Mouse (Mus musculus) kidney, postnatal 0 days (tissue): Measurements from ENCODE around the gene Golph3. TPM values are rescaled to one million over a fixed set of nuclear protein-coding genes. Genes with fewer than 3 reads are reported as not detected.

Source experiments
- ATAC-seq: fragments of 200-750 bp; cut with Nextera tagmentation; replicated peaks from 2 replicates; pipeline ENCODE4 v1.8.0; 2017; ENCODE audit warnings: low read depth, moderate number of reproducible peaks, moderate TSS enrichment, moderate library complexity; ENCODE audit not compliant: low FRiP score
- DNase-seq: peaks from one replicate; pipeline ENCODE4 v3.0.0-alpha.2; 2016; ENCODE audit warnings: low spot score
- H3K27ac ChIP-seq: fragments of 300-500 bp; sonication (generic); 2 replicates; pipeline ENCODE4 v1.5.1; 2014; ENCODE audit warnings: mild to moderate bottlenecking
- H3K27me3 ChIP-seq: fragments of 300-500 bp; sonication (generic); 2 replicates; pipeline ENCODE4 v1.6.1; 2014; ENCODE audit warnings: low read length, mixed read lengths; ENCODE audit not compliant: insufficient read depth
- H3K36me3 ChIP-seq: fragments of 300-500 bp; sonication (generic); 2 replicates; pipeline ENCODE4 v1.6.1; 2014; ENCODE audit warnings: low read length, mixed read lengths; ENCODE audit not compliant: insufficient read depth
- H3K4me1 ChIP-seq: fragments of 300-500 bp; sonication (generic); replicated peaks from 2 replicates; pipeline ENCODE4 v1.6.1; 2014; ENCODE audit warnings: antibody characterized with exemption, low read length, mixed read lengths; ENCODE audit not compliant: insufficient read depth
- H3K4me2 ChIP-seq: fragments of 300-500 bp; sonication (generic); 2 replicates; pipeline ENCODE4 v1.6.1; 2014; ENCODE audit warnings: mild to moderate bottlenecking, low read length, moderate library complexity, mixed read lengths
- H3K4me3 ChIP-seq: fragments of 300-500 bp; sonication (generic); replicated peaks from 2 replicates; pipeline ENCODE4 v1.5.1; 2014; ENCODE audit warnings: low read depth, low read length
- H3K9ac ChIP-seq: fragments of 300-500 bp; sonication (generic); 2 replicates; pipeline ENCODE4 v1.6.1; 2014; ENCODE audit warnings: low read depth, low read length
- H3K9me3 ChIP-seq: fragments of 300-500 bp; sonication (generic); replicated peaks from 2 replicates; pipeline ENCODE4 v1.6.1; 2016; ENCODE audit warnings: low read length, inconsistent platforms, mixed read lengths
- CTCF ChIP-seq: IDR thresholded peaks from 2 replicates; pipeline ENCODE4 v1.5.1; 2016; ENCODE audit warnings: antibody characterized with exemption, low read depth, mild to moderate bottlenecking, moderate library complexity
- WGBS: fragments of 180-500 bp; shearing (Covaris S2); extraction: QIAGEN DNeasy Blood & Tissue Kit; methylation state at CpG from one replicate; pipeline ENCODE4 v1.1.7; 2014; 5-methylcytosine and 5-hydroxymethylcytosine counted together
- polyA plus RNA-seq: library from polyadenylated mRNA; unstranded; fragments of >200 nt; fragmentation: Nextera tagmentation; extraction: Ambion mirVana; gene quantifications from 2 replicates; pipeline ENCODE4 v1.2.1, GENCODE M21; 2015

Golph3 gene
- polyA plus RNA-seq, 1 experiment from 2014 or later, result 95.6 TPM

- 0 out of 2 replicates have a peak overlapping the region, but pooled peaks have one; percentile 98 for H3K27ac ChIP-seq
- no peaks in the 10 kb centered on the region for H3K36me3 ChIP-seq
- H3K9me3 ChIP-seq, result no peaks in the 10 kb centered on the region
- ATAC-seq, result no peak
- 5% methylated on average over 9 of the region's 9 CpGs for WGBS
- peak overlapping the region; percentile 99 for H3K9ac ChIP-seq
- H3K27me3 ChIP-seq, result no peaks in the 10 kb centered on the region
- peak overlapping the region; percentile 100 for H3K4me3 ChIP-seq
- H3K4me1 ChIP-seq, result peaks cover 7% of the 10 kb centered on the region
- peak overlapping the region; percentile 81 for H3K4me2 ChIP-seq
- TF ChIP-seq CTCF, result no peak
- DNase-seq, result peak; percentile 44
Measured at GRCm38 (mm10) chr15:12322676-12323402, 1.6 kb downstream of the Golph3 start.

GRCm38 (mm10) chr15:12324326-12324725, 3.1 kb downstream of the Golph3 start:
- 80% methylated on average over 1 of the region's 1 CpGs for WGBS
- H3K9ac ChIP-seq, result no peak overlapping the region
- no peaks in the 10 kb centered on the region for H3K9me3 ChIP-seq
- no peak for TF ChIP-seq CTCF
- no peak overlapping the region for H3K4me2 ChIP-seq
- no peaks in the 10 kb centered on the region for H3K36me3 ChIP-seq
- H3K4me3 ChIP-seq, result no peak overlapping the region
- H3K27ac ChIP-seq, result no peak overlapping the region; the same call in 1 of the 2 replicates
- DNase-seq, result no peak
- H3K27me3 ChIP-seq, result no peaks in the 10 kb centered on the region
- no peak for ATAC-seq
- peaks cover 7% of the 10 kb centered on the region for H3K4me1 ChIP-seq

- WGBS, result 83% methylated on average over 3 of the region's 3 CpGs
Measured at GRCm38 (mm10) chr15:12330389-12330788, 9.1 kb downstream of the Golph3 start.

GRCm38 (mm10) chr15:12330892-12331291, 9.6 kb downstream of the Golph3 start:
- H3K9ac ChIP-seq, result no peak overlapping the region
- no peak for DNase-seq
- no peak overlapping the region for H3K4me3 ChIP-seq
- 0 out of 2 replicates have a peak, but pooled peaks cover 4% of the 10 kb centered on the region for H3K4me1 ChIP-seq
- no peak for TF ChIP-seq CTCF
- no peaks in the 10 kb centered on the region for H3K27me3 ChIP-seq
- no peak for ATAC-seq
- H3K9me3 ChIP-seq, result no peaks in the 10 kb centered on the region
- no peak overlapping the region for H3K4me2 ChIP-seq
- no peaks in the 10 kb centered on the region for H3K36me3 ChIP-seq
- no peak overlapping the region for H3K27ac ChIP-seq

More at GRCm38 (mm10) chr15:12330389-12330788, 9.1 kb downstream of the Golph3 start:
- no peak overlapping the region for H3K27ac ChIP-seq
- TF ChIP-seq CTCF, result no peak
- no peak overlapping the region for H3K4me3 ChIP-seq
- 0 out of 2 replicates have a peak, but pooled peaks cover 4% of the 10 kb centered on the region for H3K4me1 ChIP-seq
- no peak for ATAC-seq
- no peak overlapping the region for H3K4me2 ChIP-seq
- no peaks in the 10 kb centered on the region for H3K27me3 ChIP-seq
- H3K9ac ChIP-seq, result no peak overlapping the region
- no peaks in the 10 kb centered on the region for H3K36me3 ChIP-seq
- H3K9me3 ChIP-seq, result no peaks in the 10 kb centered on the region
- DNase-seq, result no peak

- no peaks in the 10 kb centered on the region for H3K9me3 ChIP-seq
- H3K27me3 ChIP-seq, result no peaks in the 10 kb centered on the region
- 70% methylated on average over 1 of the region's 1 CpGs for WGBS
- no peak overlapping the region for H3K4me3 ChIP-seq
- no peaks in the 10 kb centered on the region for H3K36me3 ChIP-seq
- TF ChIP-seq CTCF, result no peak
- no peak for ATAC-seq
- no peak overlapping the region for H3K27ac ChIP-seq
- no peak overlapping the region for H3K9ac ChIP-seq
- H3K4me1 ChIP-seq, result 0 out of 2 replicates have a peak, but pooled peaks cover 4% of the 10 kb centered on the region
- no peak overlapping the region for H3K4me2 ChIP-seq
- DNase-seq, result no peak
Measured at GRCm38 (mm10) chr15:12331300-12331699, 10.1 kb downstream of the Golph3 start.

GRCm38 (mm10) chr15:12334381-12334780, 13.1 kb downstream of the Golph3 start:
- Histone ChIP-seq H3K4me3 (no peak overlapping the region), H3K9ac (no peak overlapping the region), H3K36me3 (no peaks in the 10 kb centered on the region), H3K27me3 (no peaks in the 10 kb centered on the region), H3K4me1 (0 out of 2 replicates have a peak, but pooled peaks cover 4% of the 10 kb centered on the region), H3K9me3 (no peaks in the 10 kb centered on the region), H3K4me2 (no peak overlapping the region), H3K27ac (no peak overlapping the region)
- WGBS, result 61% methylated on average over 4 of the region's 4 CpGs
- no peak for ATAC-seq
- DNase-seq, result no peak
- TF ChIP-seq CTCF, result no peak
